Mouse (Mus musculus): Measurements from ENCODE around the gene Ttll7. TPM values are rescaled to one million over a fixed set of nuclear protein-coding genes. Genes with fewer than 3 reads are reported as not detected.

Ttll7 gene
- polyA plus RNA-seq, 1 experiment, result 0.08 TPM

DNA sequence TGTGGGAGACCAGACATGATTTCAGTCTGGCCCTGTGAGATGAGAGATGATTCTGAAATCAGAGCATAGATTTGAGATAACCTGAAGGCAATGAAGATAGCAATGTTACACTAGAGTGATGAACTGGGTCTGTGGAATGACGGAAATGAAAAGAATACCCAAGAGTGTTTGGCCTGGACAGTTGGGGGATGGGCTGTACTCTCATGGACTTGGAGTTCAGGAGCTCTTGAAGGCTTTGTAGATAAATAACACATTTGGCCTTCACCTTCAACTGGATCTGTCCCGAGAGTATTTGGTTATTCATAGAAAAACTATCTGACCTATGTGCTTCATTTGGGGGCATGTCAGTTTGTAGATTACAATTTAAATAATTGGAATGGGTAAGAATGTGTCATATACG, 53.4 kb downstream of the Ttll7 start:
- no peak for TF ChIP-seq FLI1 (IDR thresholded peaks at IDR 0.05; ENCODE audit: low read length)
- no peak for TF ChIP-seq GATA1 (IDR thresholded peaks at IDR 0.05; ENCODE audit: borderline replicate concordance, low read length)
- no peaks in the 10 kb centered on the region for H3K27me3 ChIP-seq (replicated peaks)
- H3K4me1 ChIP-seq, result peaks cover 5% of the 10 kb centered on the region
- H3K36me3 ChIP-seq (replicated peaks; ENCODE audit: low read length), result no peaks in the 10 kb centered on the region
- no peak overlapping the region for H3K4me3 ChIP-seq (replicated peaks)
- H3K9me3 ChIP-seq, result no peaks in the 10 kb centered on the region

DNA sequence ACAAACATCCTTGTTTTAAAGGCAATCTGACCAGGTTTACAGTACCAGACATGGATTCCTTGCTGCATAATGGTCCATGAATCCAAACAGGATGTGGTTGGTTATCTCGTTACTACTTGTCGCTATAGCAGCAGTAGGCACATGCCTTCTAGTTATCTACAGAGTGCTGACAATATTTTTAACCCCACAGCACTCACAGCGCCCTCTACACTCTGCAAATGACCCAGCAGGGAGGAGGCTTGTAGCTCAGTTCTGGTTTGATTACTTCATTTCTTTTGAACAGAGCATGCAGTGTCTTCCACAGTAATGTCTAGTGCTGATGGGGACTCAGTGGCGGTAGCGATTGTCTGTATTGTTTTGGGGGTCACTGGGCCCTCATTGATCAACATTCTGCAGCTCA, 56.8 kb downstream of the Ttll7 start:
- TF ChIP-seq FLI1 (IDR thresholded peaks at IDR 0.05; ENCODE audit: low read length) (no peak), GATA1 (IDR thresholded peaks at IDR 0.05; ENCODE audit: borderline replicate concordance, low read length) (no peak)
- no peaks in the 10 kb centered on the region for H3K27me3 ChIP-seq (replicated peaks)
- H3K9me3 ChIP-seq, result no peaks in the 10 kb centered on the region
- no peak overlapping the region for H3K4me3 ChIP-seq (replicated peaks)
- H3K36me3 ChIP-seq (replicated peaks; ENCODE audit: low read length), result no peaks in the 10 kb centered on the region
- H3K4me1 ChIP-seq, result peaks cover 5% of the 10 kb centered on the region

DNA sequence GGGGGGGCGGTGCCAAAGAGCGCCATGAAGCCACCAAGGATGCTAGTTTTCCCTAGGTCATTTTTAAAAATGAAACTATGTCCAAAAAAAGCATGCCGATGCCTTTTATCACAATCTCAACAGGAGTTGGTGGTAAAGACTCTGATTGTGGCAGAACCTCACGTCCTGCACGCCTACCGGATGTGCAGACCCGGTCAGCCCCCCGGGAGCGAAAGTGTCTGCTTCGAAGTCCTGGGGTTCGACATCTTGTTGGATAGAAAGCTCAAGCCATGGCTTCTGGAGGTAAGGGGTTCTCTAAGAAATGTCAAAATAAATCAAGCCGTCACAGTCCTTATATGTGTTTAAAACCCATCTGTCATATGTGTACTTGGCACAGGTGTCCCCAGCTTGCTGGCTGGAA, 60.9 kb downstream of the Ttll7 start:
- no peaks in the 10 kb centered on the region for H3K36me3 ChIP-seq (replicated peaks; ENCODE audit: low read length)
- H3K4me1 ChIP-seq, result peaks cover 9% of the 10 kb centered on the region
- no peaks in the 10 kb centered on the region for H3K9me3 ChIP-seq
- no peak overlapping the region for H3K4me3 ChIP-seq (replicated peaks)
- TF ChIP-seq FLI1 (IDR thresholded peaks at IDR 0.05; ENCODE audit: low read length), result no peak
- no peak for TF ChIP-seq GATA1 (IDR thresholded peaks at IDR 0.05; ENCODE audit: borderline replicate concordance, low read length)
- peaks cover 4% of the 10 kb centered on the region for H3K27me3 ChIP-seq (replicated peaks)

DNA sequence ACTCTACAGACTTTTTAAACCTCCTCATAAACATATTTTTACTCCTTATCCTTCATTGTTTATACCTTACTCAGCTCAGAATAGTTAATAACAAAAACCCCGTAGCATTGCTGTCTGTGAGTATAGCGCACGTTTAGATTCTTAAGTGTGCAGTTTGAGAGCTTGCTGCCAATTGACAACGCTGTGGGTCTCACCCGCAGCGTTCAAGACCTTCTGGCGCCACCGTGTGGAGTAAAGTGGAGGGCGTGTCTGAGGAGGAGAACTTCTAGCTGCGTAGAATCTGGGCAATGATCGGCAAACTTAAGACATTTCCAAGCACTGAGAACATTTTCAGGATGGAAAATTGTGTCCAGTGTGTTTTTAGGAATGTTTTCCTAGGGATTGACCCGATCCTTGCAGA, 62.6 kb downstream of the Ttll7 start:
- H3K4me1 ChIP-seq, result peaks cover 4% of the 10 kb centered on the region; the same call in 1 of the 2 replicates
- H3K9me3 ChIP-seq, result no peaks in the 10 kb centered on the region
- peaks cover 4% of the 10 kb centered on the region for H3K27me3 ChIP-seq (replicated peaks)
- H3K36me3 ChIP-seq (replicated peaks; ENCODE audit: low read length), result no peaks in the 10 kb centered on the region
- TF ChIP-seq GATA1 (IDR thresholded peaks at IDR 0.05; ENCODE audit: borderline replicate concordance, low read length), result no peak
- no peak for TF ChIP-seq FLI1 (IDR thresholded peaks at IDR 0.05; ENCODE audit: low read length)
- no peak overlapping the region for H3K4me3 ChIP-seq (replicated peaks)

DNA sequence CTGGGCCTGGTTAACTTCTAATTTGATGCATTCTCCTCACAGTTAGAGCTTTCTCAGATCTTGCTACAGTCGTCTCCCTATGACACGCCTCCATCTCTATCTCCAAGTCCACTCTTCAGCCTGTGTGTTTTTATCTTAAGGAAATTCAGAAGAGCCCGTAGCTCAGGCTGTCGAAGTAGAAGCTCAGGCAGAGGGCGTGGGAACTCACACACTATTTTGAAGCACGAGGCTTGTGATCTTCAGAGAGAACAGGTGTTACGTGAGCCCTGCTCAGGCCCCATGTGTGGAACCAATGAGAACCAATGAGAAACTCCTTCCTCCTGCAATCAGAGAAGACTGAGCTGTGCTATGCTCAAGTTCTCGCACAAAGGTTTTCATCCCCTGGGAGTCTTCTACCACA, 65.7 kb downstream of the Ttll7 start:
- Histone ChIP-seq H3K9me3 (no peaks in the 10 kb centered on the region), H3K4me1 (peaks cover 4% of the 10 kb centered on the region; the same call in 1 of the 2 replicates), H3K4me3 (replicated peaks) (no peak overlapping the region), H3K27me3 (replicated peaks) (peaks cover 4% of the 10 kb centered on the region), H3K36me3 (replicated peaks; ENCODE audit: low read length) (no peaks in the 10 kb centered on the region)
- TF ChIP-seq GATA1 (IDR thresholded peaks at IDR 0.05; ENCODE audit: borderline replicate concordance, low read length), result no peak

DNA sequence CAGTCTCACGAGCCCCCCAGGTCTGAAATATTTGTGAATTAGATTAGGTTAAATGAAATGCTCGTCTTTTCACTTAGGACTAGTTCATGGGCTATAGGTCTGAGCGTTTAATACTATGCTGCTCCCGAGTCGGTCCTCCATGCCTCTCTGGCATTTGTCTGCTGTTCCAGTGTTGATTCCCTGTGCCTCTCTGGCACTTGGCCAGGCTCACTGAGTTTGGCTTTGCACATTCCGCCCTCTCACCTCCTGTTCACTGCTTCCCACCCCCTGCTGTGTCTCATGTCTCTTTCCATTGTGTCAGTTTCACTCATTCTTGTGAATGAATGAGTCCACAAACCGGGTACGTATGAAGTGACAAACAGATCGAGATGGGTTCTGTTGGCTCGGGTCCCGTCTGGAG, 66.2 kb downstream of the Ttll7 start:
- no peaks in the 10 kb centered on the region for H3K36me3 ChIP-seq (replicated peaks; ENCODE audit: low read length)
- H3K4me1 ChIP-seq, result peaks cover 4% of the 10 kb centered on the region; the same call in 1 of the 2 replicates
- H3K4me3 ChIP-seq (replicated peaks), result no peak overlapping the region
- peaks cover 4% of the 10 kb centered on the region for H3K27me3 ChIP-seq (replicated peaks)
- H3K9me3 ChIP-seq, result no peaks in the 10 kb centered on the region
- TF ChIP-seq GATA1 (IDR thresholded peaks at IDR 0.05; ENCODE audit: borderline replicate concordance, low read length) (no peak), FLI1 (IDR thresholded peaks at IDR 0.05; ENCODE audit: low read length) (no peak)

DNA sequence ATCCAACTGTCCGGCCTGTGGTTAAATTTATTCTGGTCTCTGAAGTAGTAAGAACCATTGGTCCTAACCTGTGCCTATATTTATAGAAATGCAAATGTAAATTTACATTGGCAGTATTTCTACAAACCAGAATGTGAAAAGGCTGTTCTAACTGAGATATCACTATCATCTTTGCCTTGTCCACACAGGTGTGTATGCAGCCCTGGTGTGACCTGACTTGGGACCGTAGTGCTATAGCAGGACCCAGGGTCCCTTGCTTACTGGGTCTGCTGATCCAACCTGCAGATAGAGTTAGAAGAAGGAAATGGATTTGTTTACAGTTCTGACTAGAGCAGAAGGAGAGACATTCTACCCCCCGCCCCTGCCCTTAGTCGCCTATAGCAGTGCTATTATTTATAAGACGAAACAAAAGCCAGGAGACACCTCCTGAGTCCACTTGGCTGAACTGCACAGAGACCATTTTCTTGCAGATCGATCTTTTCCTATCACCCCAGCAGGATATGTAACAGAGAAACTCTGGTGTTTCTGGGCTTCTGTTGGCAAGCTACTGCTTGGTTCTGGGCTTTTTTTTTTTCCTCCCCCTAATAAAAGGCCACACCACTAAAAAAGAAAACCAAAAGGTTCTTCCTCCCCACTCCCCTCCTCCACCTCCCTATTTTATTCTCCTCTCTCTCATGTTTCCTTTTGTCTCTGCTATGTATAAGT, 75.3 kb downstream of the Ttll7 start:
- H3K9me3 ChIP-seq, result no peaks in the 10 kb centered on the region
- no peak for TF ChIP-seq FLI1 (IDR thresholded peaks at IDR 0.05; ENCODE audit: low read length)
- TF ChIP-seq GATA1 (IDR thresholded peaks at IDR 0.05; ENCODE audit: borderline replicate concordance, low read length), result no peak
- H3K4me3 ChIP-seq (replicated peaks), result no peak overlapping the region
- H3K27me3 ChIP-seq (replicated peaks), result no peaks in the 10 kb centered on the region
- H3K4me1 ChIP-seq, result no peaks in the 10 kb centered on the region
- no peaks in the 10 kb centered on the region for H3K36me3 ChIP-seq (replicated peaks; ENCODE audit: low read length)

DNA sequence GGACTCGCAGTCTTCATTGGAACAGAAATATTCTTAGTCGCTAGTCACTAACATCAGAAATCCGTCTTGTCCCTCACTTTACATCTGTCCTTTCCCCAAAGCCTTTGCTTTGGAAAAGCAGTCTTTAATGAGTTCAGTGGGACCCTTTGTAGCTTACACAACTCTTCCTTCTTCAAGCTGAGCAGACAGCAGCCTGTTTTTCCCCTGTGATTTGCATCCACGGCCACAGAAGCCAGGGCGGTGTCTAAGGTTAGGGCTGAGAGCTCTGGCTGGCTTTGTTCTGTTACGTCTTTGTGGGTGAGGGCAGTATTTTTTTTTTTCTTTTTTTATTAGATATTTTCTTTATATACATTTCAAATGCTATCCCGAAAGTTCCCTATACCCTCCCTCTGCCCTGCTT, 76.0 kb downstream of the Ttll7 start:
- H3K4me1 ChIP-seq, result no peaks in the 10 kb centered on the region

DNA sequence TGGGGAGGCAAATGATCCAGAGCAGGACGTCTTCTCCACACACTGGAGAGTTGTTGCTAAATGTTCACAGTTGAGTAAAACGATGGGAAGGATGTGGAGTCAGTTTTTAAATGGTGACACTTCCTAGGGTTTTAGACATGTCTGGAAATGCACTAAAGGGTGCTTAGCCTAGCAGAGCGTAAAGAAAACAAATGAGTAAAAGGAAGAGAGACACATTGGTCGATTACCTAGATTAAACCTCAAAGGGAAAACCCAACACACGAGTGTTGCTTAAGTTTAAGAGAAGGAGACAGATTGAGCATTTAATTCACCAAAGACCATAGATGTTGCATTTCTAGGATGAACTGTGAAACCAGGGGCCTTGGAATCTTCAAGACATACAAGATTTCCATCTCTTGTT, 76.8 kb downstream of the Ttll7 start:
- no peaks in the 10 kb centered on the region for H3K36me3 ChIP-seq (replicated peaks; ENCODE audit: low read length)
- TF ChIP-seq GATA1 (IDR thresholded peaks at IDR 0.05; ENCODE audit: borderline replicate concordance, low read length), result no peak
- no peak for TF ChIP-seq FLI1 (IDR thresholded peaks at IDR 0.05; ENCODE audit: low read length)
- H3K4me3 ChIP-seq (replicated peaks), result no peak overlapping the region
- no peaks in the 10 kb centered on the region for H3K4me1 ChIP-seq
- no peaks in the 10 kb centered on the region for H3K27me3 ChIP-seq (replicated peaks)
- H3K9me3 ChIP-seq, result no peaks in the 10 kb centered on the region

More for the DNA sequence above, 76.0 kb downstream of the Ttll7 start:
- Histone ChIP-seq H3K27me3 (replicated peaks) (no peaks in the 10 kb centered on the region), H3K9me3 (no peaks in the 10 kb centered on the region), H3K36me3 (replicated peaks; ENCODE audit: low read length) (no peaks in the 10 kb centered on the region), H3K4me3 (replicated peaks) (no peak overlapping the region)
- no peak for TF ChIP-seq GATA1 (IDR thresholded peaks at IDR 0.05; ENCODE audit: borderline replicate concordance, low read length)
- no peak for TF ChIP-seq FLI1 (IDR thresholded peaks at IDR 0.05; ENCODE audit: low read length)

DNA sequence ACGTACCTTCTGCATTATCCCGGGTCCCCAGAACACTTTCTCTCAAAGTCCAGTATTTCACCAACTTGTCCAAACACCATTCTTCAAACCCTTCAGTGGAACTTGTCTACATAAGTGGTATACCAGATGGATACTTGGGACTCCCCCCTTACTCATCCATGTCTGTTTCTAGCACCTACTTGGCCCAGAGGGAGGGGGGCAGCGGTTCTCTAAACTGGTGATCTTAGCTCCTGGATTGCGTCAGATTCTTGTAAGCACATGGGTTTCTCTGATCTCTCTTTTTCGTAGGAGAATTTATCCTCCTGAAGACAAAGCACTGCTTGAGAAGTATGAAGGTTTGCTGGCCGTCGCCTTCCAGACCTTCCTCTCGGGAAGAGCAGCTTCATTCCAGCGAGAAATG, 79.0 kb downstream of the Ttll7 start:
- Histone ChIP-seq H3K9me3 (peaks cover 16% of the 10 kb centered on the region), H3K4me3 (replicated peaks) (no peak overlapping the region), H3K4me1 (no peaks in the 10 kb centered on the region), H3K36me3 (replicated peaks; ENCODE audit: low read length) (no peaks in the 10 kb centered on the region), H3K27me3 (replicated peaks) (no peaks in the 10 kb centered on the region)
- TF ChIP-seq FLI1 (IDR thresholded peaks at IDR 0.05; ENCODE audit: low read length), result no peak
- TF ChIP-seq GATA1 (IDR thresholded peaks at IDR 0.05; ENCODE audit: borderline replicate concordance, low read length), result no peak
